Mouse (Mus musculus) small intestine, adult 2 months (tissue): ENCODE results near the gene Tmem52.

Source experiments
- CTCF ChIP-seq: fragments of 200-500 bp; IDR thresholded peaks from 2 replicates; pipeline ENCODE4 v1.5.1; 2012; ENCODE audit warnings: low read depth, mild to moderate bottlenecking, control low read depth, inconsistent platforms, low read length, moderate library complexity, mixed read lengths; ENCODE audit not compliant: insufficient replicate concordance, insufficient read length; ENCODE audit errors: extremely low read depth
- POLR2A ChIP-seq: fragments of 200-500 bp; IDR thresholded peaks from 2 replicates; pipeline ENCODE4 v1.6.1; 2012; ENCODE audit warnings: low read depth, mild to moderate bottlenecking, control low read depth, inconsistent platforms, low read length, moderate library complexity

DNA sequence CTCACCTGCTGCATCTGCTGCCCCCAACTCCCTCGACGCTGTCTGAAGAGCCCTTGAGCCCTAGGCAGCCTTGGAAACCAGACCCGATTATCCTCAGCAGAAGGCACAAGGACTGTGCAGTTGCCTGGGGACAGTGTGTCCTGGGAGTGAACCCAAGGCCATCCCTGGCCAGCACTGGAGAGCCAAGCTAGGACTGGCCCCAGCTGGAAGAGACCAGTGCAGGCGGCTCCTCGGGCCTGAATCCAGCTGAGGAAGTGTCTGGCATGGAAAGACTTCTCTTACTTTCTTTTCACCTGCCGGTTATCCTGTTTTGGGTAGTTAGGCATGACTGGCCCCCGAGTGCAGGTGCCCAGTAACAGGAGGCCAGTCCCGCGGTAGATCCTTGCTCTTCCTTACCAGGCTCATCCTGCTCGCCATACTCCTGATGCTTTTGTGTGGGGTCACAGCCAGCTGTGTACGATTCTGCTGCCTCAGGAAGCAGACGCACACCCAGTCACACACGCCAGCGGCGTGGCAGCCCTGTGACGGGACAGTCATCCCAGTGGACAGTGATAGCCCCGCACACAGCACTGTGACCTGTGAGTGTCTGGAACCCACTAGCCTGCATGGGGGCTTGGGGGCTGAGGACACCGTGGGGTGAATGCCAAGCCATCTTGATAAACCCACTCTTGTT lies 812 bp downstream of the Tmem52 start:
- TF ChIP-seq CTCF (no peak), POLR2A (no peak)
